Mouse (Mus musculus): ENCODE measurements around the gene Cdc42bpg. TPM values are rescaled to one million over a fixed set of nuclear protein-coding genes. Genes with fewer than 3 reads are reported as not detected.

The Cdc42bpg gene
- polyA plus RNA-seq, 1 experiment: 60.5 TPM

DNA sequence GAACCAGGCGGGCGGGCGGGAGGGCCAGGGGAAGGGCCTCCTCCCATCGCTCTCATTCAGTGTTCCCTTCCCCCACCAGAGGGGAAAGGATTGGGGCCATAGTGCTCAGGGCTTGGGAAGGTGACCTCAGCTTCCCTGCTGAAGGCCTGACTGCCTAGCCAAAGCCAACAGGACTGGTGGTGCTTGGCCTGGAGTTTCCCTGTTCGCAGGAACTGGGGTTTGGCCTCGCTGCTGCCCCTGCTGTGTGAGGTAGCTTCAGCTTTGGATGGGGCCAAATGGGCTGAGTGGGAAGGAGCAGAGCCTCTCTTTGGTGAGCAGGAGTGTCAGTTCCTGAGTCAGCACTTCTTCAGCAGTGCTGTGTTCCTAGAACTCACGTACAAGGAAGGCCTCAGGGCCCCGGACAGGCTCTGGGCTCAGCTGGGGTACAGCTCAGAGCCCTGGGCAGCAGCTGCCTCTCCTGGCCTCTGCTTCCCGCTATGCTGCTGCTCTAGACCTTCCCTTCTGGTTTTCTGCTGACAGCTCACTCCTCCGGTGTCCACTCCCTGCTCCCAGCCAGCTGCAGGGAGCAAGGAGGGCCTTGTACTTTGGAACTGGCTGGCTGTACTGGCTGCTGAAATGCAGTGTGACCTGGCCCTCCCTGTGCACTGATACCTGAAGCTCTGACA is 15.0 kb upstream of the Cdc42bpg start:
- Histone ChIP-seq H3K9ac (ENCODE audit: low read depth, poor library complexity, severe bottlenecking) (no peak overlapping the region), H3K27ac (ENCODE audit: insufficient read depth, low read length) (peak overlapping the region; percentile 7), H3K36me3 (ENCODE audit: control insufficient read depth, insufficient read depth, low read length, poor library complexity, severe bottlenecking) (peaks cover 13% of the 10 kb centered on the region), H3K4me3 (ENCODE audit: low read depth, low read length) (no peak overlapping the region), H3K4me1 (ENCODE audit: control insufficient read depth, insufficient read depth, low read length) (peaks cover 7% of the 10 kb centered on the region), H3K9me3 (replicated peaks; ENCODE audit: control insufficient read depth, insufficient read depth, low read length, poor library complexity, severe bottlenecking) (no peaks in the 10 kb centered on the region), H3K27me3 (ENCODE audit: control insufficient read depth, insufficient read depth, low read length, poor library complexity, severe bottlenecking) (no peaks in the 10 kb centered on the region)
- TF ChIP-seq EP300 (IDR thresholded peaks at IDR 0.05; ENCODE audit: insufficient read depth, low read depth, low read length): no peak
- no peak for TF ChIP-seq CTCF (IDR thresholded peaks at IDR 0.05; ENCODE audit: low read depth, low read length)
- TF ChIP-seq POLR2A (IDR thresholded peaks at IDR 0.05; ENCODE audit: insufficient read depth, low read length): no peak

GRCm38 (mm10) chr19:6292262-6292661 is 14.0 kb upstream of the Cdc42bpg start:
- Histone ChIP-seq H3K27ac (ENCODE audit: insufficient read depth, low read length) (no peak overlapping the region), H3K4me1 (ENCODE audit: control insufficient read depth, insufficient read depth, low read length) (peaks cover 8% of the 10 kb centered on the region), H3K4me3 (ENCODE audit: low read depth, low read length) (no peak overlapping the region), H3K36me3 (ENCODE audit: control insufficient read depth, insufficient read depth, low read length, poor library complexity, severe bottlenecking) (peaks cover 13% of the 10 kb centered on the region), H3K9me3 (replicated peaks; ENCODE audit: control insufficient read depth, insufficient read depth, low read length, poor library complexity, severe bottlenecking) (no peaks in the 10 kb centered on the region), H3K9ac (ENCODE audit: low read depth, poor library complexity, severe bottlenecking) (no peak overlapping the region), H3K27me3 (ENCODE audit: control insufficient read depth, insufficient read depth, low read length, poor library complexity, severe bottlenecking) (no peaks in the 10 kb centered on the region)
- TF ChIP-seq CTCF (IDR thresholded peaks at IDR 0.05; ENCODE audit: low read depth, low read length): no peak
- TF ChIP-seq POLR2A (IDR thresholded peaks at IDR 0.05; ENCODE audit: insufficient read depth, low read length): no peak
- TF ChIP-seq EP300 (IDR thresholded peaks at IDR 0.05; ENCODE audit: insufficient read depth, low read depth, low read length): no peak

DNA sequence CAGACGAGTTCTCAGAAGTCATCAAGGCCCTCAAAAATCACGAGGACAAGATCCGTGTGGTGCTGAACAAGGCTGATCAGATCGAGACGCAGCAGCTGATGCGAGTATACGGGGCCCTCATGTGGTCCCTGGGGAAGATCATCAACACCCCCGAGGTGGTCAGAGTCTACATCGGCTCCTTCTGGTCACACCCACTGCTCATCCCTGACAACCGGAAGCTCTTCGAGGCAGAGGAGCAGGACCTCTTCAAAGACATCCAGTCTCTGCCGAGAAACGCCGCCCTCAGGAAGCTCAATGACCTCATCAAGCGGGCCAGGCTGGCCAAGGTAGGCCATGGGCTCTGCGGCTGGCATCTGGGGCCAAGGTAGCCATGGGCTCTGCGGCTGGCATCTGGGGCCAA is 12.0 kb upstream of the Cdc42bpg start:
- H3K36me3 ChIP-seq (ENCODE audit: control insufficient read depth, insufficient read depth, low read length, poor library complexity, severe bottlenecking): peaks cover 22% of the 10 kb centered on the region
- no peak overlapping the region for H3K27ac ChIP-seq (ENCODE audit: insufficient read depth, low read length)
- no peak overlapping the region for H3K9ac ChIP-seq (ENCODE audit: low read depth, poor library complexity, severe bottlenecking)
- no peaks in the 10 kb centered on the region for H3K9me3 ChIP-seq (replicated peaks; ENCODE audit: control insufficient read depth, insufficient read depth, low read length, poor library complexity, severe bottlenecking)
- H3K27me3 ChIP-seq (ENCODE audit: control insufficient read depth, insufficient read depth, low read length, poor library complexity, severe bottlenecking): no peaks in the 10 kb centered on the region
- no peak for TF ChIP-seq EP300 (IDR thresholded peaks at IDR 0.05; ENCODE audit: insufficient read depth, low read depth, low read length)
- TF ChIP-seq POLR2A (IDR thresholded peaks at IDR 0.05; ENCODE audit: insufficient read depth, low read length): no peak
- TF ChIP-seq CTCF (IDR thresholded peaks at IDR 0.05; ENCODE audit: low read depth, low read length): no peak
- no peak overlapping the region for H3K4me3 ChIP-seq (ENCODE audit: low read depth, low read length)
- H3K4me1 ChIP-seq (ENCODE audit: control insufficient read depth, insufficient read depth, low read length): peaks cover 9% of the 10 kb centered on the region

DNA sequence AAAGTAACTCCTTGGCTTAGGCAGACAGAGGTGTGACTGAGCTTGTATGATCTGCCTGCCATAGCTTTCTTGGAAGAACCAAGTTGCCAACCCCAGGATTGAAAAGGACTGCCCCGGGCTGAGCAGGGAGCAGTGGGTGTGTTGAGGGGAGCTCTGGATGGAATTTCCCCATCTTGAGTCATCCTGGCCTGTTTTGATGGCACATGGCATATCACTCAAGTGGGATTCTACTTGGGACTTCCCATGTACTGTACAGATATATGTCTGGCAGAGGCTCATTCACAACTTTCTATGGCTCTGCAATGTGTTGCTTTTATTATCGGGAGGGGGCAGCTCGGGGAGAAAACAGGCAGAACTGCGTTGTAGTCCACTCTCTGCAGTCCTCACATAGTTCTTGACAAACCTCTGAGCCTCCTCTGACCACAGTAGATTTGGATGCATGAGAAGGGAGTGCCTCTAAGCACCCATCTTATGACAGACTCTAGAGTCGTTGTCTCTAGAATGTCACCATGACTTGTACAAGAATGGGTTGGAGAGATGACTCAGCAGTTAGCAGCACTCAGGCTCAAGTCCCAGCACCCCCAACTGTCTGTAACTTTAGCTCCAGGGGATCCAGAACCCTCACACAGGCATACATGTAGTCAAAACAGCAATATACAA is 9.6 kb upstream of the Cdc42bpg start:
- peaks cover 22% of the 10 kb centered on the region for H3K36me3 ChIP-seq (ENCODE audit: control insufficient read depth, insufficient read depth, low read length, poor library complexity, severe bottlenecking)
- no peaks in the 10 kb centered on the region for H3K9me3 ChIP-seq (replicated peaks; ENCODE audit: control insufficient read depth, insufficient read depth, low read length, poor library complexity, severe bottlenecking)

DNA sequence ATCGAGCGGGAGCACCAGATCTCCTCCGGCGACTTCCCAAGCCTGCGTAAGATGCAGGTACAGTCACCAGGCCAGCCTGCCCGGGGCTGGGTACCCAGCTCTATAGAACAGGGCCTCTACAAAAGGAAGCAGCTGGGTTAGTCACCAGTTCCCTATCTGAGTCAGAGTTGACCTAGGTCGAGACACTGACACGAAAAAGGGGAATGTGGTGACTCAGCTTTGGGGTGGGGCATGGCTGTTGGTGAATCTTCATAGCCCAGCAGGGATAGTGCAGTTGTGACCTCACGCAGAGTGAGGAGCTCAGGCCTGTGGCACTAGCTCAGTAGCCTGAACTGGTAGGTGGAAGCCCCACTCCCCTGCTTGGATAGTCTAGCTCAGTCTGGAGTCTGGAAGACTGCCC is 8.6 kb upstream of the Cdc42bpg start:
- H3K27ac ChIP-seq (ENCODE audit: insufficient read depth, low read length): peak overlapping the region; percentile 14; the same call in 1 of the 2 replicates

More for the DNA sequence above, 9.6 kb upstream of the Cdc42bpg start:
- H3K9ac ChIP-seq (ENCODE audit: low read depth, poor library complexity, severe bottlenecking): no peak overlapping the region
- no peak overlapping the region for H3K4me3 ChIP-seq (ENCODE audit: low read depth, low read length)
- H3K27ac ChIP-seq (ENCODE audit: insufficient read depth, low read length): 0 out of 2 replicates have a peak overlapping the region, but pooled peaks have one; percentile 22
- H3K4me1 ChIP-seq (ENCODE audit: control insufficient read depth, insufficient read depth, low read length): peaks cover 11% of the 10 kb centered on the region
- H3K27me3 ChIP-seq (ENCODE audit: control insufficient read depth, insufficient read depth, low read length, poor library complexity, severe bottlenecking): no peaks in the 10 kb centered on the region
- TF ChIP-seq POLR2A (IDR thresholded peaks at IDR 0.05; ENCODE audit: insufficient read depth, low read length): no peak
- TF ChIP-seq EP300 (IDR thresholded peaks at IDR 0.05; ENCODE audit: insufficient read depth, low read depth, low read length): no peak
- TF ChIP-seq CTCF (IDR thresholded peaks at IDR 0.05; ENCODE audit: low read depth, low read length): no peak

DNA sequence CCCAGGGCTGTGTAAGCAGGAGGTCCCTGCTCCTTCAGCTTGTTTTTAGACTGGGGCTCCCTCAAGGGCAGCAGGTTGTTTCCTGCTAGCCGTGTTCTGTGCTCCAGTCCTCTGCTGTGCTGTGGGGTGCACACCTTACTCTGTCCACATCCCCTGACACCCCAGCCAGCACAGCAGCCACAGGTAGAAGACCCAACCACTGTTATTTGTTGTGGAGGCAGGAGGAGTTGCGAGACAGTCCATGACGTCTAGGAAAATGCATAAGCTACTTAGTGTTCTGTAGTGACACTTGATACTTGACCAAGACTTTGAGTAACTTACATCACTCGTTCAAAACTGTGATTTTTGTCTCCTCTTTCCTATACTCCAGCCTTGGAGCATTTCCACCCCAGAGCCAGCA is 7.3 kb upstream of the Cdc42bpg start:
- TF ChIP-seq POLR2A (IDR thresholded peaks at IDR 0.05; ENCODE audit: insufficient read depth, low read length) (no peak), CTCF (IDR thresholded peaks at IDR 0.05; ENCODE audit: low read depth, low read length) (no peak), EP300 (IDR thresholded peaks at IDR 0.05; ENCODE audit: insufficient read depth, low read depth, low read length) (no peak)
- H3K27ac ChIP-seq (ENCODE audit: insufficient read depth, low read length): no peak overlapping the region
- no peaks in the 10 kb centered on the region for H3K9me3 ChIP-seq (replicated peaks; ENCODE audit: control insufficient read depth, insufficient read depth, low read length, poor library complexity, severe bottlenecking)
- H3K4me1 ChIP-seq (ENCODE audit: control insufficient read depth, insufficient read depth, low read length): peaks cover 11% of the 10 kb centered on the region
- H3K36me3 ChIP-seq (ENCODE audit: control insufficient read depth, insufficient read depth, low read length, poor library complexity, severe bottlenecking): peaks cover 19% of the 10 kb centered on the region
- no peak overlapping the region for H3K9ac ChIP-seq (ENCODE audit: low read depth, poor library complexity, severe bottlenecking)
- no peaks in the 10 kb centered on the region for H3K27me3 ChIP-seq (ENCODE audit: control insufficient read depth, insufficient read depth, low read length, poor library complexity, severe bottlenecking)
- H3K4me3 ChIP-seq (ENCODE audit: low read depth, low read length): no peak overlapping the region

More for the DNA sequence above, 8.6 kb upstream of the Cdc42bpg start:
- no peak for TF ChIP-seq POLR2A (IDR thresholded peaks at IDR 0.05; ENCODE audit: insufficient read depth, low read length)
- no peak for TF ChIP-seq CTCF (IDR thresholded peaks at IDR 0.05; ENCODE audit: low read depth, low read length)
- TF ChIP-seq EP300 (IDR thresholded peaks at IDR 0.05; ENCODE audit: insufficient read depth, low read depth, low read length): no peak
- Histone ChIP-seq H3K9me3 (replicated peaks; ENCODE audit: control insufficient read depth, insufficient read depth, low read length, poor library complexity, severe bottlenecking) (no peaks in the 10 kb centered on the region), H3K36me3 (ENCODE audit: control insufficient read depth, insufficient read depth, low read length, poor library complexity, severe bottlenecking) (peaks cover 22% of the 10 kb centered on the region), H3K9ac (ENCODE audit: low read depth, poor library complexity, severe bottlenecking) (no peak overlapping the region), H3K4me1 (ENCODE audit: control insufficient read depth, insufficient read depth, low read length) (peaks cover 11% of the 10 kb centered on the region), H3K27me3 (ENCODE audit: control insufficient read depth, insufficient read depth, low read length, poor library complexity, severe bottlenecking) (no peaks in the 10 kb centered on the region), H3K4me3 (ENCODE audit: low read depth, low read length) (no peak overlapping the region)

Data from ES-Bruce4 (cell line).